8 mouse cellular contexts compared by ENCODE assay signal in genomic region chr10:84576395-84577070, GRCm38 (mm10). TPM values are rescaled to one million over a fixed set of nuclear protein-coding genes. Genes with fewer than 3 reads are reported as not detected.
DNase-seq lines count a peak whose midpoint lies in the region; ATAC-seq and TF ChIP-seq lines count a peak whose summit lies in the region.

Tcp11l2 (plus strand) TSS chr10:84576626.

- H3K27ac ChIP-seq in cortical plate, adult 2 months (ENCODE audit: insufficient read depth, low read length) = peak within 1 kb of the TSS; percentile 81

- H3K9me3 ChIP-seq in megakaryocyte, embryonic 14.5 days = no peaks in the 10 kb centered on the region

- H3K36me3 ChIP-seq in megakaryocyte, embryonic 14.5 days (replicated peaks; ENCODE audit: low read length) = no peaks in the 10 kb centered on the region

- DNase-seq in gastrocnemius, adult 8-10 months (ENCODE audit: low spot score in 2 of 2) = peak; percentile 95 to 96
- DNase-seq in hindlimb bud, embryonic 11.5 days (ENCODE audit: extremely low spot score, low read depth, low spot score) = peak; percentile 77
- peak; percentile 88 to 94 for DNase-seq in left cerebral cortex, adult 8-10 months (ENCODE audit: low spot score in 2 of 2)
- peak; percentile 94 to 95 for DNase-seq in right cerebral cortex, postnatal 10 days (ENCODE audit: low spot score in 2 of 2)
- DNase-seq in urinary bladder, postnatal 25 days (ENCODE audit: low spot score) = peak; percentile 90

- TF ChIP-seq CTCF in cortical plate, adult 2 months (IDR thresholded peaks at IDR 0.05; ENCODE audit: extremely low read depth, insufficient read depth, low read length) = no peak

- peaks cover 7% of the 10 kb centered on the region for H3K27me3 ChIP-seq in megakaryocyte, embryonic 14.5 days (replicated peaks)

- H3K4me3 ChIP-seq in cortical plate, adult 2 months (ENCODE audit: insufficient read depth, low read length) = peak within 1 kb of the TSS; percentile 53
- peak within 1 kb of the TSS; percentile 96 for H3K4me3 ChIP-seq in megakaryocyte, embryonic 14.5 days (replicated peaks)

- peak; percentile 85 for ATAC-seq in activated CD4-positive, CD25-positive, alpha-beta regulatory T cell, adult 4 months

- H3K4me1 ChIP-seq in cortical plate, adult 2 months (ENCODE audit: control insufficient read depth, insufficient read depth, low read length) = peaks cover 3% of the 10 kb centered on the region; the same call in 1 of the 2 replicates
- peaks cover 44% of the 10 kb centered on the region for H3K4me1 ChIP-seq in megakaryocyte, embryonic 14.5 days

- peak; percentile 68 for TF ChIP-seq POLR2A in cortical plate, adult 2 months (IDR thresholded peaks at IDR 0.05; ENCODE audit: extremely low read depth, insufficient read depth, low read length)

RNA-seq across cellular contexts. Expression of gene Tcp11l2, which starts in this region (rescaled TPM):
- 100 to 1,000 TPM; 168 to 171 TPM for polyA plus RNA-seq in activated CD4-positive, CD25-positive, alpha-beta regulatory T cell, adult 4 months (2017; shearing (Covaris generic))
- polyA plus RNA-seq in cortical plate, adult 2 months (2012; rRNA removed) = 22.0 and 22.4 TPM in 2 replicates
- total RNA-seq in gastrocnemius, adult 8-10 months (2022) = 10 to 100 TPM; 31.0 to 44.5 (median 39.1) TPM
- total RNA-seq in left cerebral cortex, adult 8-10 months (2022) = 10 to 100 TPM; 21.0 to 24.7 (median 22.5) TPM
- 0.15 TPM in 1 of 2 replicates, not detected in the other for polyA plus RNA-seq in megakaryocyte, embryonic 14.5 days (2012; ENCODE audit: insufficient read depth, low replicate concordance)

Comparison
In these comparisons a context has a peak if more than half of its experiments do, and no peak if none do; other contexts are left out.
1. Peak in every context shown above with its lines: DNase-seq, ATAC-seq, H3K4me3 ChIP-seq and H3K27ac ChIP-seq.
2. RNA of gene Tcp11l2 (polyA plus RNA-seq): 168 to 171 TPM in activated CD4-positive, CD25-positive, alpha-beta regulatory T cell, adult 4 months and 22.0 to 22.4 TPM in cortical plate, adult 2 months; 0.15 TPM in megakaryocyte, embryonic 14.5 days; every median in the first group is over 10 times any median in the second.